Mouse (Mus musculus): ENCODE measurements around the gene Snai3. TPM values are rescaled to one million over a fixed set of nuclear protein-coding genes. Genes with fewer than 3 reads are reported as not detected.

Gene Snai3
- polyA plus RNA-seq, 1 experiment from 2014 or later: 0.23 TPM

DNA sequence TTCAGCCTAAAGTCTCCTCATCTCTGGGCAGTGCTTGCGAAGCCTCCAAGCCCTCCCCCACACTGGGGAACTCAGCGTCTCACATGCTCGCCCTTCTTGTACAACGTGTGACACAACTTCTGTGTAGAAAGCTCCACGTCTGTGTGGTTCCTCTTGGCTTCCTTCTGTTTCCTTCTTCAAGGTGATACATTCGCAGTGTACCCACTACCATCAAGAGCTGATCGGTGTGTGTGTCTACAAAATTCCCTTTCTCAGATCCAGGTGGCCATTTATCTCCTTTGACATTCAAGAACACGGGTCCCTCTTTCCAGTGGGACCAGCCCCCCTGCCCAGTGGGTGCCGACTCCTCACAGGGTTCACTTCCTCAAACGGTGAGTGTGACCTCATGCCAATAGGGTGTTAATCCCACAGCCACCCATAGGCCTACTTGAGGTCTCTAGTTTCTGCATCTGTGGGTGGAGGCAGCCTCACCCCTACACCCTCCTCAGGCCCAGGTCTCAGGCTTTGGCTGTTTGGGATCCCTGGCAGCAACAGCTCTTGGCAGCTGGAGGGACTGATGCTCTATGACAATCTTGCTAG lies 30.4 kb downstream of the Snai3 start:
- WGBS: 60% methylated on average over 10 of the region's 10 CpGs
- Histone ChIP-seq H3K36me3 (ENCODE audit: control insufficient read depth, insufficient read depth, low read length) (peaks cover 4% of the 10 kb centered on the region; the same call in 1 of the 2 replicates), H3K9ac (ENCODE audit: low read depth, low read length) (no peak overlapping the region), H3K9me3 (ENCODE audit: control insufficient read depth, low read length) (no peaks in the 10 kb centered on the region), H3K27me3 (replicated peaks; ENCODE audit: control insufficient read depth, insufficient read depth, low read length) (no peaks in the 10 kb centered on the region), H3K4me1 (replicated peaks; ENCODE audit: control insufficient read depth, insufficient read depth, low read length) (peaks cover 23% of the 10 kb centered on the region), H3K27ac (ENCODE audit: low read depth, low read length) (no peak overlapping the region), H3K4me3 (ENCODE audit: low read depth, low read length) (no peak overlapping the region), H3K4me2 (no peak overlapping the region)
- ATAC-seq (replicated peaks; ENCODE audit: low FRiP score): no peak
- DNase-seq (ENCODE audit: low spot score): no peak

DNA sequence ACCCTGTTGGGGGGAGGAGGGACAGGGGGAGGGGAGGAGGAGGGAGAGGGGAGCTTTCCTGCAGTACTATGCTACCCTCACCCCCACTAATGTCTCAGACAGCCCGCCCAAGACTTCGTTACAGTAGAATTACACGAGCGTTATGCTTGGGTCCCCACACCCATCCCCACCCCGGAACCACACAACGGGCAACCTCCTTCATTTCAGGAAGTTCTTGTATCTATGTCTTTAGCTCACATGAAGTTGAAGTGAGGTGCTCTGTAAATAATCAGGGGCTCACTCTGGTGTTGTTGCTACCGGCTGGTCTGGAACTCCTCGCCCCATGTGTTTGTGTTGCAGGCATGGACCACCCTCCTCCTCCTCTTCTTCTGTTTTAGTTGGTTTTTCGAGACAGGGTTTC lies 32.4 kb downstream of the Snai3 start:
- 69% methylated on average over 9 of the region's 9 CpGs for WGBS
- H3K9ac ChIP-seq (ENCODE audit: low read depth, low read length): no peak overlapping the region
- H3K4me3 ChIP-seq (ENCODE audit: low read depth, low read length): no peak overlapping the region
- H3K27me3 ChIP-seq (replicated peaks; ENCODE audit: control insufficient read depth, insufficient read depth, low read length): no peaks in the 10 kb centered on the region
- ATAC-seq (replicated peaks; ENCODE audit: low FRiP score): no peak
- H3K27ac ChIP-seq (ENCODE audit: low read depth, low read length): no peak overlapping the region
- peaks cover 4% of the 10 kb centered on the region; the same call in 1 of the 2 replicates for H3K36me3 ChIP-seq (ENCODE audit: control insufficient read depth, insufficient read depth, low read length)
- H3K4me1 ChIP-seq (replicated peaks; ENCODE audit: control insufficient read depth, insufficient read depth, low read length): peaks cover 20% of the 10 kb centered on the region
- DNase-seq (ENCODE audit: low spot score): no peak
- no peak overlapping the region for H3K4me2 ChIP-seq
- no peaks in the 10 kb centered on the region for H3K9me3 ChIP-seq (ENCODE audit: control insufficient read depth, low read length)

DNA sequence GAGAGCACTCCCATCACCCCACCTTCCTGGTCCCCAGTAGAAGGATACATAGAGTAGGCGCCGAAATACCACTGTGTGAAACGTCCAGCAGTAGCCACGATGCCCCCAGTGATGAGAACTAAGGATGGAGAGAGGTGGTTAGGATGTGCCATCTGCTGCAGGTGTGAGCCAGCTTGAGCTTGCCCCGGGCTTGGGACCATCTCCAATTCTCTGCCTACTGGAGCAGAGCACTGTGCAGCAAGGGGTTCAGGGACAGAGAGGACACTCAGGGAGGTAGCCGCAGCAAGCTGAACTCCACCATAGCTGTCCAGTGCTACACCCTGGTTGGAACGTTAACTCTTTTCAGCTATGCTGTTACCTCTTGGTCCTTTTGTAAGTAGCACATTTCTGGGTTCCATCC lies 32.9 kb downstream of the Snai3 start:
- 88% methylated on average over 7 of the region's 7 CpGs for WGBS
- Histone ChIP-seq H3K36me3 (ENCODE audit: control insufficient read depth, insufficient read depth, low read length) (peaks cover 4% of the 10 kb centered on the region; the same call in 1 of the 2 replicates), H3K4me1 (replicated peaks; ENCODE audit: control insufficient read depth, insufficient read depth, low read length) (peaks cover 15% of the 10 kb centered on the region), H3K4me2 (no peak overlapping the region), H3K27ac (ENCODE audit: low read depth, low read length) (no peak overlapping the region), H3K27me3 (replicated peaks; ENCODE audit: control insufficient read depth, insufficient read depth, low read length) (no peaks in the 10 kb centered on the region), H3K9ac (ENCODE audit: low read depth, low read length) (no peak overlapping the region), H3K4me3 (ENCODE audit: low read depth, low read length) (no peak overlapping the region), H3K9me3 (ENCODE audit: control insufficient read depth, low read length) (no peaks in the 10 kb centered on the region)
- no peak for DNase-seq (ENCODE audit: low spot score)
- no peak for ATAC-seq (replicated peaks; ENCODE audit: low FRiP score)

DNA sequence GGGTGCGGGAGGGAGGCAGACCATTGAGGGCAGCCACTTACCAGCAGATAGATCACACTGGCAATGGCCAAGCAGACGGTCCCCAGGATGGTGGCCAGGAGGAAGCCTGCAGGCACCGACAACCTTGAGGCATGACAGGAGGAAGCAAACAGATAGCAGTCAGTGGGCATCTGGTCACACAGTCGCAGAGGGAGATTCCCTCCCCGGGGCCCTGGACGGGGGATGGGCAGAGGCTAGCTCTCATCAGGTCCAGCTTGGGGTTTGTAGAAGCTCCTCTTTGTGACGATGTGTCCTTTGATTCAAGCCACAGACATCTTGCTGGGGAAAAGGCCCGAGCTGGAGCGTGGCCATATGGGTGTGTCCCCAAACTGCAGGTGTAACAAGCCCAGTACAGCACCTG lies 34.4 kb downstream of the Snai3 start:
- DNase-seq (ENCODE audit: low spot score): no peak
- ATAC-seq (replicated peaks; ENCODE audit: low FRiP score): no peak
- H3K4me3 ChIP-seq (ENCODE audit: low read depth, low read length): no peak overlapping the region
- no peak overlapping the region for H3K9ac ChIP-seq (ENCODE audit: low read depth, low read length)
- H3K27me3 ChIP-seq (replicated peaks; ENCODE audit: control insufficient read depth, insufficient read depth, low read length): no peaks in the 10 kb centered on the region
- no peak overlapping the region for H3K27ac ChIP-seq (ENCODE audit: low read depth, low read length)
- H3K36me3 ChIP-seq (ENCODE audit: control insufficient read depth, insufficient read depth, low read length): peaks cover 4% of the 10 kb centered on the region; the same call in 1 of the 2 replicates
- no peak overlapping the region for H3K4me2 ChIP-seq
- H3K9me3 ChIP-seq (ENCODE audit: control insufficient read depth, low read length): no peaks in the 10 kb centered on the region
- H3K4me1 ChIP-seq (replicated peaks; ENCODE audit: control insufficient read depth, insufficient read depth, low read length): peaks cover 4% of the 10 kb centered on the region
- 55% methylated on average over 9 of the region's 9 CpGs for WGBS

DNA sequence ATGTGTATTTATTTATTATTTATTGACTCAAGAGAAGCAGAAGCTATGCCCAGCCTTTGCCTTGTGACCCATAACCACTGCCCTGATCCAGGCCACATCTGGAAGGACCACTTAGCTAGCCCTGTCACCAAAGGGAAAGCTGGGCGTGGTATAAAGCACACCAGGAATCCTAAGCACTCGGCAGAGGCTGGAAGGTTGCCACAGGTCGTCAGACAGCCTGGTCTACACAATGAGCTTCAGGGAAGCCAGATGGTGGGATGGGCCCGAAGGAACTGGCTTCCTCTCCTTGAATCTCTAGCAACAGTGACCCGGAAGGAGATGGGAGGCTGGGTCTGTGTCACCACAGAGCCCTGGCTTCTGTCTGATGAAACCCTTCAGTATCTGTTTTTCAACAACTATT lies 36.9 kb downstream of the Snai3 start:
- Histone ChIP-seq H3K9me3 (ENCODE audit: control insufficient read depth, low read length) (no peaks in the 10 kb centered on the region), H3K9ac (ENCODE audit: low read depth, low read length) (no peak overlapping the region), H3K4me3 (ENCODE audit: low read depth, low read length) (no peak overlapping the region), H3K36me3 (ENCODE audit: control insufficient read depth, insufficient read depth, low read length) (0 out of 2 replicates have a peak, but pooled peaks cover 1% of the 10 kb centered on the region), H3K27me3 (replicated peaks; ENCODE audit: control insufficient read depth, insufficient read depth, low read length) (no peaks in the 10 kb centered on the region), H3K27ac (ENCODE audit: low read depth, low read length) (no peak overlapping the region), H3K4me1 (replicated peaks; ENCODE audit: control insufficient read depth, insufficient read depth, low read length) (no peaks in the 10 kb centered on the region), H3K4me2 (no peak overlapping the region)
- ATAC-seq (replicated peaks; ENCODE audit: low FRiP score): no peak
- 58% methylated on average over 5 of the region's 5 CpGs for WGBS
- DNase-seq (ENCODE audit: low spot score): no peak

DNA sequence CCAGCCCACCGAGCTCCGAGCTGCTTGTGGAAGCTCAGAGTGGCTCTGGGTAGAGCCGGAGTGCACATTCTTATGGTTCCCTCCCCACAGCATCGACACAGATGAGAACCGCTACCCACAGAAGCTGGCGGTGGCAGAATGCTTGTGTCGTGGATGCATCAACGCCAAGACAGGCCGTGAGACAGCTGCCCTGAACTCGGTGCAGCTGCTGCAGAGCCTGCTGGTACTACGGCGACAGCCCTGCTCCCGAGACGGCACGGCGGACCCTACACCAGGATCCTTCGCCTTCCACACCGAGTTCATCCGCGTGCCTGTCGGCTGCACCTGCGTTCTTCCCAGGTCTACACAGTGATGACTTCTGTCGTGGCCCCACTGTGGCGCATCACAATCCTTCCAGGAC lies 37.3 kb downstream of the Snai3 start:
- ATAC-seq (replicated peaks; ENCODE audit: low FRiP score): no peak
- H3K27ac ChIP-seq (ENCODE audit: low read depth, low read length): no peak overlapping the region
- H3K4me2 ChIP-seq: no peak overlapping the region
- DNase-seq (ENCODE audit: low spot score): no peak
- no peak overlapping the region for H3K4me3 ChIP-seq (ENCODE audit: low read depth, low read length)
- H3K9me3 ChIP-seq (ENCODE audit: control insufficient read depth, low read length): no peaks in the 10 kb centered on the region
- 86% methylated on average over 24 of the region's 24 CpGs for WGBS
- H3K4me1 ChIP-seq (replicated peaks; ENCODE audit: control insufficient read depth, insufficient read depth, low read length): no peaks in the 10 kb centered on the region
- H3K27me3 ChIP-seq (replicated peaks; ENCODE audit: control insufficient read depth, insufficient read depth, low read length): no peaks in the 10 kb centered on the region
- H3K36me3 ChIP-seq (ENCODE audit: control insufficient read depth, insufficient read depth, low read length): peaks cover 5% of the 10 kb centered on the region; the same call in 1 of the 2 replicates
- H3K9ac ChIP-seq (ENCODE audit: low read depth, low read length): no peak overlapping the region

DNA sequence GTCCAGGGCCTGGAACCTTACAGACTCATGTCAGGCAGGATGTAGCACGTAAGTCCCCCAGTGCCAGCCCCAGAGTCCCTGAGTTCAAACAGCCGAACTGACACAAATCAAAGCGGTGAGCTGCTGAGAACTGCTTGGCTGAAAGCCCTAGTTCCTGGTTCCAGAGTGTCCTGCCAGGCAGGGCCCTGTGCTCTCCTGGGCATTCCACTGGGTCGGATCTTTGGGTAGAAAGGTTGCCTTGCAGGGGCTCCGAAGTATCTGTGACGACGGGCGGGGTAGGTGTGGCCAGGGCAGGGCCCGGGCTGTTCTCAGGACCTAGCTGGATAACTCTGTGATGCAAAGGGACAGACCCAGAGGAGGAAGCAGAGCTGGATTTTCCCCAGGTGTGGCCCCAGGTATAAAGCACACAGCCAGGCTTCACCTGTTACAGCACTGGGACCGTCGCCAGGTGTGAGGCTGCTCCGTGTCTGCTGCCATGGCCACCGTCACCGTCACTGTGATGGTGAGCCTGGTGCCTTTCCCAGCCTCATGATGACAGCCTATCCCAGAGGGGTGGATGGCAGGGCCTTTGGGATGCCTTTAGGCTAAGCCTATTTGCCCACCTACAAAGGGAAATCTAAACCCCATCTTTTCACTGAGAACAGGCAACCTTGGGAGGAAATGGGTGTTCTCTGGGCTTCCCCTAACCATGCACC lies 39.0 kb downstream of the Snai3 start, which contains the start of gene Il17c:
TSS of gene Il17c (plus strand) at position 645 of the 695 bp plus-strand sequence.
- DNase-seq (ENCODE audit: low spot score): no peak
- H3K36me3 ChIP-seq (ENCODE audit: control insufficient read depth, insufficient read depth, low read length): peaks cover 16% of the 10 kb centered on the region
- no peak within 1 kb of the TSS for H3K9ac ChIP-seq (ENCODE audit: low read depth, low read length)
- H3K4me2 ChIP-seq: no peak within 1 kb of the TSS
- no peaks in the 10 kb centered on the region for H3K9me3 ChIP-seq (ENCODE audit: control insufficient read depth, low read length)
- ATAC-seq (replicated peaks; ENCODE audit: low FRiP score): no peak
- H3K4me1 ChIP-seq (replicated peaks; ENCODE audit: control insufficient read depth, insufficient read depth, low read length): no peaks in the 10 kb centered on the region
- 78% methylated on average over 14 of the region's 14 CpGs for WGBS
- no peak within 1 kb of the TSS for H3K4me3 ChIP-seq (ENCODE audit: low read depth, low read length)
- no peak within 1 kb of the TSS for H3K27ac ChIP-seq (ENCODE audit: low read depth, low read length)
- no peaks in the 10 kb centered on the region for H3K27me3 ChIP-seq (replicated peaks; ENCODE audit: control insufficient read depth, insufficient read depth, low read length)

DNA sequence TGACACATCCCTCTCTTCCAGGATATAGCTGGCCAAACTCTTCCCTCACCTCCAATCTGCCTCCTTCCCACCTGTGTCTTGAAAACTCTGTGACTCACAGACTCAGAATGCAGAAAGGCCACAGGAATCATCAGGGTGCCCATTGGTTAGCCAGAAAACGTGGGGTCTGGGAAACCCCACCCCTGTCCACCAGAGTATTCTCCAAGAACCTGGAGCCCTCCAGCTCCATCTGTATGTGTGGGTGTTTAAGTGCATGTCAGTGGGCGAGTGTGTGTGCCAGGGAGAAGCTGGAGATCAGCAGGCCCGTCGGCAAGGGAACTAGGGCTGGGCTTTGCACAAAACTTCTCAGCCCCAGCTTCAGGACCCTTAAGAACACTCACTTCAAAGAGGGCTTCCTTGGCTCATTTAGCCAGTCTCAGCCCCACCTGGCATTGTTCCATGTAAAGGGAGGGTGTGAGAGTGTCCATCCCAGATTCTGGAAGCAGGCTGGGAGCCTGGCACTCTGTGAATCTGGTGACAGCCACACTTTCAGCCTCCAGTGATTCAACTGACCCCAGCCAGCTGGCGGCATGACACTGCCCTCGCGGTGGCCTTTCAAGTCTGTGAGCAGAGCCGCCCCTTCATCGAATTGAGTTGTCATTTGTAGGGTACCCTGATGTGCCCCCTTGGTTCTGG lies 40.5 kb downstream of the Snai3 start:
- Histone ChIP-seq H3K36me3 (ENCODE audit: control insufficient read depth, insufficient read depth, low read length) (peaks cover 26% of the 10 kb centered on the region), H3K27ac (ENCODE audit: low read depth, low read length) (no peak overlapping the region)
- no peak for ATAC-seq (replicated peaks; ENCODE audit: low FRiP score)

More for the DNA sequence above, 40.5 kb downstream of the Snai3 start:
- Histone ChIP-seq H3K4me2 (no peak overlapping the region), H3K9me3 (ENCODE audit: control insufficient read depth, low read length) (no peaks in the 10 kb centered on the region), H3K4me1 (replicated peaks; ENCODE audit: control insufficient read depth, insufficient read depth, low read length) (no peaks in the 10 kb centered on the region), H3K27me3 (replicated peaks; ENCODE audit: control insufficient read depth, insufficient read depth, low read length) (no peaks in the 10 kb centered on the region), H3K9ac (ENCODE audit: low read depth, low read length) (no peak overlapping the region), H3K4me3 (ENCODE audit: low read depth, low read length) (no peak overlapping the region)
- no peak for DNase-seq (ENCODE audit: low spot score)
- WGBS: 76% methylated on average over 9 of the region's 9 CpGs

Data from liver, embryonic 11.5 days (tissue).